Mouse (Mus musculus) right cerebral cortex, adult 2 months (tissue): ENCODE measurements around the gene Ppm1h.
A peak's percentile ranks its signal among the peaks of the same experiment; 100 is the strongest.

Experiments used
- DNase-seq, 2 experiments: peaks; one replicate each; pipeline ENCODE4 v3.0.0; 2021 to 2022; ENCODE audit warnings: low spot score in 2 of 2

The Ppm1h gene

GRCm38 (mm10) chr10:122808186-122808585 lies 129.6 kb downstream of the Ppm1h start:
- peak in 1 of 2 experiments; percentile 20 for DNase-seq

- DNase-seq = no peak
Measured at GRCm38 (mm10) chr10:122809851-122810250, 131.3 kb downstream of the Ppm1h start.

- peak in 1 of 2 experiments; percentile 54 for DNase-seq
Measured at GRCm38 (mm10) chr10:122815094-122815493, 136.5 kb downstream of the Ppm1h start.

GRCm38 (mm10) chr10:122817741-122818140 lies 139.2 kb downstream of the Ppm1h start:
- DNase-seq = no peak

- DNase-seq = no peak
Measured at GRCm38 (mm10) chr10:122819808-122820207, 141.2 kb downstream of the Ppm1h start.

- DNase-seq = no peak
Measured at GRCm38 (mm10) chr10:122821549-122821948, 143.0 kb downstream of the Ppm1h start.

GRCm38 (mm10) chr10:122823642-122824041 lies 145.1 kb downstream of the Ppm1h start:
- DNase-seq = no peak

GRCm38 (mm10) chr10:122826696-122827331 lies 148.3 kb downstream of the Ppm1h start:
- peak in 1 of 2 experiments; percentile 20 for DNase-seq

- no peak for DNase-seq
Measured at GRCm38 (mm10) chr10:122827719-122828414, 149.3 kb downstream of the Ppm1h start.

GRCm38 (mm10) chr10:122829801-122830217 lies 151.2 kb downstream of the Ppm1h start:
- no peak for DNase-seq

GRCm38 (mm10) chr10:122830638-122831037 lies 152.1 kb downstream of the Ppm1h start:
- no peak for DNase-seq

GRCm38 (mm10) chr10:122842014-122842413 lies 163.5 kb downstream of the Ppm1h start:
- DNase-seq = no peak

- no peak for DNase-seq
Measured at GRCm38 (mm10) chr10:122842961-122843360, 164.4 kb downstream of the Ppm1h start.

- peak in 1 of 2 experiments; percentile 30 for DNase-seq
Measured at GRCm38 (mm10) chr10:122845471-122845870, 166.9 kb downstream of the Ppm1h start.

- no peak for DNase-seq
Measured at GRCm38 (mm10) chr10:122846476-122846875, 167.9 kb downstream of the Ppm1h start.

- DNase-seq = no peak
Measured at GRCm38 (mm10) chr10:122848020-122848457, 169.5 kb downstream of the Ppm1h start.

GRCm38 (mm10) chr10:122851267-122852160 lies 173.0 kb downstream of the Ppm1h start:
- DNase-seq = peak; percentile 66 to 67

- no peak for DNase-seq
Measured at GRCm38 (mm10) chr10:122854571-122854970, 176.0 kb downstream of the Ppm1h start.

- no peak for DNase-seq
Measured at GRCm38 (mm10) chr10:122855149-122855548, 176.6 kb downstream of the Ppm1h start.

- DNase-seq = no peak
Measured at GRCm38 (mm10) chr10:122856040-122856764, 177.6 kb downstream of the Ppm1h start.

GRCm38 (mm10) chr10:122857155-122857554 lies 178.6 kb downstream of the Ppm1h start:
- DNase-seq = peak; percentile 40 to 44
